Mouse (Mus musculus): ENCODE data around the gene Slitrk5.
"Not testable (repeated sequence)": the region's sequence is repeated elsewhere in the genome, so short reads cannot be mapped to it uniquely, and the experiment has no call there.

Slitrk5 gene

GRCm38 (mm10) chr14:111674664-111675147 is at the start of gene Slitrk5:
Slitrk5 (plus strand) TSS chr14:111675097.
- DNase-seq (ENCODE audit: low read depth, low spot score), result no peak

GRCm38 (mm10) chr14:111672942-111673341 is 2.0 kb upstream of the Slitrk5 start:
- DNase-seq (ENCODE audit: low read depth, low spot score), result no peak

- DNase-seq (ENCODE audit: low read depth, low spot score), result no peak
These were observed 591 bp downstream of the Slitrk5 start for GRCm38 (mm10) chr14:111675211-111676165.

- DNase-seq (ENCODE audit: low read depth, low spot score), result no peak
These were observed 1.3 kb downstream of the Slitrk5 start for GRCm38 (mm10) chr14:111676166-111676581.

GRCm38 (mm10) chr14:111676851-111677291 is 2.0 kb downstream of the Slitrk5 start:
- DNase-seq (ENCODE audit: low read depth, low spot score), result no peak

GRCm38 (mm10) chr14:111677361-111678070 is 2.6 kb downstream of the Slitrk5 start:
- no peak for DNase-seq (ENCODE audit: low read depth, low spot score)

GRCm38 (mm10) chr14:111680271-111680670 is 5.4 kb downstream of the Slitrk5 start:
- no peak for DNase-seq (ENCODE audit: low read depth, low spot score)

- no peak for DNase-seq (ENCODE audit: low read depth, low spot score)
These were observed 6.3 kb downstream of the Slitrk5 start for GRCm38 (mm10) chr14:111681092-111681708.

- DNase-seq (ENCODE audit: low read depth, low spot score), result no peak
These were observed 6.9 kb downstream of the Slitrk5 start for GRCm38 (mm10) chr14:111681773-111682172.

- no peak for DNase-seq (ENCODE audit: low read depth, low spot score)
These were observed 8.6 kb downstream of the Slitrk5 start for GRCm38 (mm10) chr14:111683543-111683942.

- DNase-seq (ENCODE audit: low read depth, low spot score), result not testable (repeated sequence)
These were observed 15.2 kb downstream of the Slitrk5 start for GRCm38 (mm10) chr14:111690139-111690538.

GRCm38 (mm10) chr14:111729833-111730232 is 54.9 kb downstream of the Slitrk5 start:
- no peak for DNase-seq (ENCODE audit: low read depth, low spot score)

Measured in 3T3-L1 (cell line).